Mouse (Mus musculus): ENCODE data around the gene Pfn3.

GRCm38 (mm10) chr13:55407341-55407740, 7.7 kb downstream of the Pfn3 start:
- no peak for TF ChIP-seq POLR2A (IDR thresholded peaks at IDR 0.05; ENCODE audit: low read depth, low read length)
- no peak for TF ChIP-seq CTCF (IDR thresholded peaks at IDR 0.05; ENCODE audit: borderline replicate concordance, insufficient read depth, low read length)
